Mouse (Mus musculus) forebrain, embryonic 14.5 days (tissue): ENCODE measurements around the gene Peak1. TPM values are rescaled to one million over a fixed set of nuclear protein-coding genes. Genes with fewer than 3 reads are reported as not detected.
A peak's percentile ranks its signal among the peaks of the same experiment; 100 is the strongest.

Source experiments
- ATAC-seq: fragments of 200-750 bp; cut with Nextera tagmentation; 2 replicates; pipeline ENCODE4 v1.8.0; 2017; ENCODE audit warnings: mild to moderate bottlenecking, moderate library complexity
- DNase-seq: peaks from one replicate; pipeline ENCODE4 v3.0.0-alpha.2; 2015; ENCODE audit warnings: low spot score
- H3K27ac ChIP-seq: fragments of 300-500 bp; sonication (generic); 2 replicates; pipeline ENCODE4 v1.5.1; 2014; ENCODE audit warnings: low read depth, mild to moderate bottlenecking, control low read depth, low read length, moderate library complexity
- H3K27me3 ChIP-seq: fragments of 300-500 bp; sonication (generic); replicated peaks from 2 replicates; pipeline ENCODE4 v1.6.1; 2014; ENCODE audit warnings: low read length, control low read depth, mixed read lengths; ENCODE audit not compliant: control insufficient read depth, insufficient read depth
- H3K36me3 ChIP-seq: fragments of 300-500 bp; sonication (generic); 2 replicates; pipeline ENCODE4 v1.6.1; 2014; ENCODE audit warnings: low read length, control low read depth; ENCODE audit not compliant: control insufficient read depth, insufficient read depth
- H3K4me1 ChIP-seq: fragments of 300-500 bp; sonication (generic); 2 replicates; pipeline ENCODE4 v1.6.1; 2014; ENCODE audit warnings: antibody characterized with exemption, low read length, control low read depth; ENCODE audit not compliant: control insufficient read depth, insufficient read depth
- H3K4me2 ChIP-seq: fragments of 300-500 bp; sonication (generic); 2 replicates; pipeline ENCODE4 v1.6.1; 2014; ENCODE audit warnings: mild to moderate bottlenecking, control low read depth, low read length
- H3K4me3 ChIP-seq: fragments of 300-500 bp; sonication (generic); 2 replicates; pipeline ENCODE4 v1.5.1; 2014; ENCODE audit warnings: low read depth, low read length, control low read depth
- H3K9ac ChIP-seq: fragments of 300-500 bp; sonication (generic); 2 replicates; pipeline ENCODE4 v1.6.1; 2014; ENCODE audit warnings: mild to moderate bottlenecking, low read length, control low read depth, moderate library complexity
- H3K9me3 ChIP-seq: fragments of 300-500 bp; sonication (generic); replicated peaks from 2 replicates; pipeline ENCODE4 v1.6.1; 2016; ENCODE audit warnings: low read length, control low read depth, mixed read lengths; ENCODE audit not compliant: control insufficient read depth
- WGBS: fragments of 180-500 bp; shearing (Covaris S2); extraction: QIAGEN DNeasy Blood & Tissue Kit; methylation state at CpG from one replicate; pipeline ENCODE4 v1.1.7; 2014; 5-methylcytosine and 5-hydroxymethylcytosine counted together
- microRNA-seq: library from miRNA; unstranded; fragments of <30 nt; microRNA quantifications from one replicate; pipeline ENCODE4, GENCODE M21; 2016
- polyA plus RNA-seq: library from polyadenylated mRNA; unstranded; fragments of >200 nt; fragmentation: Nextera tagmentation; extraction: Ambion mirVana; gene quantifications from 2 replicates; pipeline ENCODE4 v1.2.1, GENCODE M21; 2014

Peak1 gene
- polyA plus RNA-seq, 1 experiment from 2014 or later, result 2.5 TPM

DNA sequence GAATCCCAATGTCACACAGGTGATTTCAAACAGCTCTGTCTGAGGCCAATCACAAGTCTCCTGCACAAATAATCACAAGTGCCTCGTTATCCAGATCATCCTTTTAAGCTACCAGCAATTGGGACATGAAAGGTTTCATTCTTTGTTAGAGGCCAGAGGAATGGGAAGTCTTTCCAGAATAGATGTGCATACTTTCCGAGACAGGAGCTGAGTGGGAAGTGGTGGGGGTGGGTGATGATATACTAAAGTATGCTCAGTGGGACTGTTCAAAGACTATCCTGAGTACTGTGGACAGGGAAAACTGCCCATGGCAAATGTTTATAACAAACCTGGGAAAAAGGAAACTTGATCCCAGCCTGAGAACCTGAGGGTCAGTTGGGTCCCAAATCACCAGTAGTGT lies 258.4 kb downstream of the Peak1 start:
- Histone ChIP-seq H3K4me3 (peak overlapping the region; percentile 98), H3K27ac (no peak overlapping the region), H3K4me1 (peaks cover 24% of the 10 kb centered on the region), H3K4me2 (peak overlapping the region; percentile 68), H3K9me3 (no peaks in the 10 kb centered on the region), H3K27me3 (no peaks in the 10 kb centered on the region), H3K9ac (peak overlapping the region; percentile 99), H3K36me3 (no peaks in the 10 kb centered on the region)
- no peak for DNase-seq
- ATAC-seq, result no peak
- WGBS, result 2% methylated on average over 2 of the region's 2 CpGs

DNA sequence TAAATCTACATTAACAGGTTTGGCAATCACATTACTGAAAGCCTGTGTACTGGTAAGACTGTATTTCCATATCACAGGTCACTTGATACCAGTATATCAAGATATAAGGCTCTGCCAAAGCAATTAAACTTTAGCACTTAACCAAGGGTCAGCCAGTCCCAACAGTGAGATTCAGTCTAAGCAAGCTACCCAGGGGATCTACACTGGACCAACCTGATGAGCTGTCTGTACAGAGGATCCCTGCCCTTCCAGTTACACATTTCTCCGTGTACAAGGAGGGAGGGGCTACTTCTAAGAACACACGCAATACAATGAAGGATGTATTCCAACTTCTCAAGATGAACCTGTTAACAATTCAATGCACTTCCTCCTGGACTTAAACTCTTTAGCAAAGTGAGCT lies 259.8 kb downstream of the Peak1 start:
- 76% methylated on average over 2 of the region's 2 CpGs for WGBS
- no peak for ATAC-seq
- Histone ChIP-seq H3K27ac (no peak overlapping the region), H3K4me2 (peak overlapping the region; percentile 12; the same call in 1 of the 2 replicates), H3K9me3 (no peaks in the 10 kb centered on the region), H3K4me1 (peaks cover 24% of the 10 kb centered on the region), H3K4me3 (no peak overlapping the region), H3K27me3 (no peaks in the 10 kb centered on the region), H3K36me3 (no peaks in the 10 kb centered on the region), H3K9ac (no peak overlapping the region)
- DNase-seq, result no peak

DNA sequence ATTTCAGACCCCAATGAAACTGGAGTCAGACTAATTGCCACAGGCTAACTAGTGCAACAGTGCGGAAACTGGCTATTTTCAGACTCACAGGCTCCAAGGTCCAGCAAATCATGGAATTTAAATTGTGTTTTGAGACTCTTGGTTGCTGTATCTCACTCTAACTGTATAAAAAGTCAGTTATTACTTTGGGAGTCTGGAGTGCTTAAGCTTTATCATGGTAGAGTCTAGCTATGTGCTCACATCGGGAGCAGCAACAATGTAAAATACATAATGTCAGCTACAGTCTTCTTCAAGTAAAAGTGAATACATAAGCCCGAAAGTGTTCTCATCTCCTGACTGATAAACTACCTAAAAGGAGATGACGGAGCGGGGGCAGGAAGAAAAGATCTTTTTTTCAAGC lies 263.3 kb downstream of the Peak1 start:
- 87% methylated on average over 5 of the region's 5 CpGs for WGBS
- Histone ChIP-seq H3K27me3 (no peaks in the 10 kb centered on the region), H3K27ac (no peak overlapping the region), H3K4me1 (peaks cover 19% of the 10 kb centered on the region), H3K4me2 (no peak overlapping the region), H3K9ac (no peak overlapping the region), H3K9me3 (no peaks in the 10 kb centered on the region), H3K36me3 (no peaks in the 10 kb centered on the region), H3K4me3 (no peak overlapping the region)
- DNase-seq (no peak), ATAC-seq (no peak)

DNA sequence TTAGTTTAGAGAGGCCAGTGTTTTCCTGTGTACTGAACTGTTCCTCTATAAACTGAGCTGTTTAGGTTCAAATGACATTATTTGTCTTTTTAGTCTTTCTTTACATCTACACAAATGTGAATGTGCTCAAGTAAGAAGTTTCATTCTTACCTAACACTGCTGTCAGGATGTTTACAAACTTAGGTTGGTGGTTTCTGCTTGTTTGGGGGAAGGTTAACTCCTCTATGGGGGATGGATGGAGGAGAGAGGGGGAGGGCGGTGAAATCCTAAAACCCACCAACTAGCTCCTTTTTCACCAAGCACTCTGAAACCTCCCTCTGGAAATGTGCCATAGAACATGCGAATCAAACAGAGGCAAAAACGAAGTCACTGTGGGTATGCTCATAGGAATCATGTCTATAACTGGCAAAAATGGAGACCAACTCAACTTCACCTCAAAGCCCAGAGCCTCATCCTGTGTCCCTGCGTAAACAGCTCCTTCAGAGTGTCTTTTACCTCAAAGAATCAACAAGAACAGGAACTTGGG lies 265.3 kb downstream of the Peak1 start:
- no peak for ATAC-seq
- peaks cover 5% of the 10 kb centered on the region; the same call in 1 of the 2 replicates for H3K4me1 ChIP-seq
- 66% methylated on average over 4 of the region's 4 CpGs for WGBS
- no peak overlapping the region for H3K4me2 ChIP-seq
- H3K9me3 ChIP-seq, result no peaks in the 10 kb centered on the region
- H3K27ac ChIP-seq, result no peak overlapping the region
- H3K4me3 ChIP-seq, result no peak overlapping the region
- no peaks in the 10 kb centered on the region for H3K27me3 ChIP-seq
- no peaks in the 10 kb centered on the region for H3K36me3 ChIP-seq
- 0 out of 2 replicates have a peak overlapping the region, but pooled peaks have one; percentile 8 for H3K9ac ChIP-seq
- no peak for DNase-seq

DNA sequence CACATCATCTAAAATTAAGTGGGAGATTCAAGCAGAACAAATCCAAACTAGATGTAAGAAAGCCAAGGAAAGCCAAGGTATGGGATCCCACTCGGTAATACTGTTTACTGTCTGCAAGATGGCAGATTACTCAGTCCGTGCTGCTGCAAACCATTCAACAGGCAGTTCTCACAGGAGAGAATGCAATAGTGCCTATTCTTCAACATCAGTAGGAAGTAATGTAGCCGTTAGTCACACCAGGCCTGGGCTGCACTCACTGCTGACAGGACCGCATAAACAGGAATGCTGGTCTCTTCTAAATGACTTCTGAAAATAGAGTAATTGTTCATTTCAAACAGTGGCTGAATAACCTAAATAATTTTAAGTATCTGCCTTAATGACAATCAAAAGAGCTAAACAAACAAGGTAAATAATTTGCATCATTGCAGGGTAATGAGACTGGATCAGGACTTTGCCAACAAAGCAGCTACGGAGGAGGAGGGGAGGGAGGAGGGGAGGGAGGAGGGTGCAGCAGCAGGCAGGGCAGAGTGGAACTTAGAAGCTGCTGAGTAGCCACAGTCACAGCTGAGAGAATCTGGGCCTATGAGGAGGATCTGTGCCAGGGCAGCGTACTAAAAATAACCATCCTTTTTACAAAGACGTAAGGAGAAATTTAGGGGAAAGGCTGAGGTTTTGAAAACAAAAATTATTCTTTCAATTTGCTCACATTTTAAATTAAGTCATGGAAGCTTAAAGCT lies 266.0 kb downstream of the Peak1 start:
- no peak overlapping the region for H3K9ac ChIP-seq
- peak; percentile 72; the same call in 1 of the 2 replicates for ATAC-seq
- peaks cover 3% of the 10 kb centered on the region; the same call in 1 of the 2 replicates for H3K36me3 ChIP-seq
- no peak overlapping the region for H3K4me3 ChIP-seq
- no peaks in the 10 kb centered on the region for H3K9me3 ChIP-seq
- no peak overlapping the region for H3K4me2 ChIP-seq
- 34% methylated on average over 7 of the region's 7 CpGs for WGBS
- H3K4me1 ChIP-seq, result peaks cover 5% of the 10 kb centered on the region; the same call in 1 of the 2 replicates
- DNase-seq, result peak; percentile 49
- no peaks in the 10 kb centered on the region for H3K27me3 ChIP-seq
- H3K27ac ChIP-seq, result no peak overlapping the region

Small RNA genes lying within 50 kb of the gene (microRNA-seq; reads per million reads assigned to microRNA genes)
- not detected for gene Gm24270

Other genes starting within 250 kb of the Peak1 start
- 65.7 and 77.8 TPM in 2 replicates for gene Hmg20a, start 542 bp upstream of the Peak1 start, polyA plus RNA-seq